Mouse (Mus musculus) olfactory bulb, adult 2 months (tissue): ENCODE results near the gene Serpina3k.
"Not testable (repeated sequence)": the region's sequence is repeated elsewhere in the genome, so short reads cannot be mapped to it uniquely, and the experiment has no call there.

Experiments
- CTCF ChIP-seq: fragments of 200-500 bp; IDR thresholded peaks from 2 replicates; pipeline ENCODE4 v1.5.1; 2012; ENCODE audit warnings: low read depth, mild to moderate bottlenecking, low read length, moderate library complexity; ENCODE audit not compliant: insufficient read depth
- POLR2A ChIP-seq: fragments of 200-500 bp; IDR thresholded peaks from 2 replicates; pipeline ENCODE4 v1.6.1; 2012; ENCODE audit warnings: mild to moderate bottlenecking, low read depth, low read length, moderate library complexity; ENCODE audit not compliant: insufficient read depth

DNA sequence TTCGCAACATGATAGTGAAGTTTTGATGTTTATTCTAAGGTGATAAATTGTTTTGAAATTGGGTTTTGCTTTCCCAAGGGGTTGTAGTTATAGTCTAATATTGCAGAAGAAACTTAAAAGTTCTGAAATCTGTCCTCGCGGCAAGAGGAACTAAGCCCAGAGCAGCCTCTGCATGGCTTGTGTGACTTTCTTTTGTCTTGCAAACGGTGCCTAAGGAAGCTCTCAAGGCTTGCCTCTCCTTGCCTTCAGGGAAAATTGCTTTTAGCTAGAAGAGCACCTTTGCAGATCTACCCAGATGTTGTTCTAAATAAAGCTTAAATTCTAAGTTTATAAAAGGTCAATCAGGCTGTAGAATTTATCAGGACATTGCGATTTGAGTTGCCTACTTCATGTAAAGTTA is 40.5 kb downstream of the Serpina3k start:
- not testable (repeated sequence) for TF ChIP-seq CTCF, POLR2A
